Mouse (Mus musculus): ENCODE data around the gene Alg11.

Alg11 gene

DNA sequence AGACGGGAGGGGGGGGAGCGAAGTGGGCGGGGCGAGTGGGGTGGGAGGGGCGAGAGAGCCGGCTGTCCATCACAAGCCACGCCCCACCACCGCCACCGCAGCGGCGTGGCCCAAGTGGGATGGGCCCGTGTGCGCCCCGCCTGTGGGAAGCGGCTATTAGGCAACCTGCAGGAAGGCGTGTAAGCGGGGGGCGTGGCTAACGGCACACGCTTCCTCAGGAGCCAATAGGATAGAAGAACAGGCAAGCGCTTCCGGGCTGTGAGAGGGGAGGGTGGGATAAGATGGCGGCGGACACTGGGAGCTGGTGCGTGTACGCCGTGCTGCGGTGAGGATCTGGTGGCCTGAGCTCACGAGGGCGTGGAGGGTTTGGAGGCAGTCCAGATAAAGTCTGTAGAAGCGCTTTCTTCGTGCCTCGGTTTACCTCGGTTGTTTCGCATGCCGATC lies at the start of gene Alg11:
Gene Alg11, plus strand, starts transcription at position 276 of the 444 bp plus-strand sequence.
- peak; percentile 99 for DNase-seq (ENCODE audit: low read depth, low spot score)

DNA sequence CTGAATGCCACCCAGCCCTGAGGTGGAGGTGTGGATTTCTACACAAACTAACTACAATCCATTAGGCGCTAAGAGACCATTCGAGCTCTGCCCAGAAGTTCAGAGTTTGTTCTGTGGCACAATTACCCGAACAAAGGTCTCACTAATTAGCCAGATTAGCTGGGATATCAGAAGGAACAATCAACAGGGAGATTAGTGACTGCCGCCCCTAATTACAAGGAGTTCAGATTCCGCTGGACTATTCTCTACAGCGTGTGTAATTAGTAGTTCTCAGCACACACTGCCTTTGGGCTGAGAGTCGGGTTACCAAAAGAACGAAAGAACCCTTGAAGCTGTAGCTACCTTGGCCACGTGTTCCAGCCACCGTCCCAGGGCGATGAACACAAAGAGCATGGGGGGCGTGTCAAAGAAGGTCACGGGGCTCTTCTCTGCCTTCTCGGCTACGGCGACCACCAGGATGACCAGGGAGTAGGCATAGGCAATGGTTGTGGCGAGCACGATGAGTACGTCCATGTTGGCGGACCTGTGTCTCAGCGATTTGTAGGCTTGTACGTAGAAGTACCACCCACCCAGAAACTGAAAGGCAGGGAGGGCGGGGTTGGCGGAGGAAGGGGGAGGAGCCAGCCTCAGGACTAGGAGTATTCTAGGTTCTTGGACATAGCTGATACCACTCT lies 47.4 kb upstream of the Alg11 start:
- no peak for DNase-seq (ENCODE audit: low read depth, low spot score)

GRCm38 (mm10) chr8:22017731-22018130 lies 42.8 kb upstream of the Alg11 start:
- no peak for DNase-seq (ENCODE audit: low read depth, low spot score)

- DNase-seq (ENCODE audit: low read depth, low spot score): no peak
Measured at GRCm38 (mm10) chr8:22019498-22019897, 41.0 kb upstream of the Alg11 start.

DNA sequence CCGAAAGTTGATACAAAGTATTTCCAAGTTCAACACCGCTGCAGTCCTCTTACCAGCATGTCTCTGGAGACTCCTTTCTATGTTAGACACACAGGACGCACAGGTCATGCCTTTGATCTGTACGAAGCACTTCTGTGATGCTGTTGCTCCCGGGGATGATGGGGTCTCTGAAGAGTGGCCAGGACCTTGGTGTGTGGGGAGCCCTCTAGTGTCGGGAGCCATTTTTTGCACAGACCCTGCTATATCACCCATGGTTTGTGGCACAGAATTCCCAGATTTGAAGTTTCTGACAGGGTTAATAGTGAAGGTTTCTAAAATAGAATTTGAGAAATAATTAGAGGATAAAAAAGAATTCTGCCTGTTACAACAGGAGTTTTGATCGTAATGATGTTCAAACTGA lies 38.3 kb upstream of the Alg11 start:
- no peak for DNase-seq (ENCODE audit: low read depth, low spot score)

DNA sequence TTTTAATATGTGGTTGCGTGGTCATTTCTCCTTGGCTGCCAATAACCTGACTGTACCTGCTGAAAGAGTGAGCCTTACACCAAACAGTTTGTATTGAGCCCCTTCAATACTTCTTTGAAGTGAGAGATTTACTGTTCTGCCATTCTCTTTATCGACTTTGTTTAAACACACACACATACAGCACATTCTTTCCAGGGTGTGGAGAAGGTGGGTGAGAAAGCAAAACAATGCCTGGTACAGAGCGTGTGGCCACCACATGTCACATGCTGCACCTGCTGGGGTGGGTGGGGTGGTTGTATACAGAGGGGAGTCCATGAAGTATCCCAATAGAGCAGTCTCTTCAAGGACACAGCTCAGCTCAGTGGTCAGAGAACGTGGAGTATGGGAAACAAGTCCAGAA lies 35.3 kb upstream of the Alg11 start:
- no peak for DNase-seq (ENCODE audit: low read depth, low spot score)

DNA sequence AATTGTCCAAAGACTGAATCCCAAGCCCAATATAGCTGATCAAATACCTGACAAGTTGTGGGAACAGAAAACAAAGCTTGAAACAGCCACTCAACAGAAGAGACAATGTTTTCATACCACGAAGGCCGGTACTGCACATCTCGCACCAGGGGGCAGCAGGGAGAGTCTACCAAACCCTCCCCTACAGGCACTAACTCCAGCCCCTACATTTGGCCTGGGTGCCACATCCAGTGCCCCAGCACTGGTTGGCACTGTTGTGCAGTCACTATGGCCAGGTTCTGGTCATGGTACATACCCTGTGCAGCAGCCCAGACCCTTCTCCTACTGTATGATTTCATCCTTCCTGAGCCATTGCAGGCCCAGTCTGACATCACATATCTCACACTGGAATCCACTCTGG lies 31.5 kb upstream of the Alg11 start:
- no peak for DNase-seq (ENCODE audit: low read depth, low spot score)

DNA sequence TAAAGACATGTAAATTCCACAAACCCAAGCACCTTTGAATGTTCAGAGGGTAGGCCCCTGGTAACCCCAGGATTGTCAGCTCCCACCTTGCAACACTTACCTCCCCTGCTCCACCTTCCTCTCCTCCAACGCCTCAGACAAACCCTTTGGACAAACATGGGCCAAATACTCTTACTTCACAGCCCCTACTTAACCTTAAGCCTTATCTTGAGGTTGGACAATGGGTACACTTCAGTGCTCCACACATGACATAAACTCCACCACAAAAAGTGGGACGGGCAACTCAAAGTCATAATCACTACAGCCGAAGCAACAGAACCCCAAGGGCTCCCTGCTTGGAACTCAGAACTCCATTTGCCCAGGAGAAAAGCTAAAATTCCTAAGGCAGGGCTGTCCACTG lies 29.5 kb upstream of the Alg11 start:
- DNase-seq (ENCODE audit: low read depth, low spot score): no peak

- DNase-seq (ENCODE audit: low read depth, low spot score): no peak
Measured at GRCm38 (mm10) chr8:22036137-22036536, 24.4 kb upstream of the Alg11 start.

DNA sequence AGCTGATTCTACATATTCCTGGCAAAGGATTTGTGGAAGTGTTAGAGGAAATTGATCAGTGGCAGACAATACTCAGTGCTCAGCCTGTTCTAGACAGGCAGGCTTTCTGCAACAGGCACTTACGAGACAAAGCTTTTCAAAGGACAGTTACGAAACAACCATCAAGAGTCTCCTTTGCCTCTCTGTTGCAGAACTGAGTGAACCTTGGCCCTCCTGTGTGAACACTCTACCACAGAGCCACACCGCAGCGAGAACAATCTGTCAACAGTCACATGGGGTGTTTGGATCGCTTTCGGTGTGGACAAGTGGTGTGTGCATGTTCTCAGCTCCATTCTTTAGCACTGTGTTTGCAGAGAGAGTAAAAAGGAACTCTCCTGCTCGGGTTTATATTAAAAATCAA lies 23.5 kb upstream of the Alg11 start:
- DNase-seq (ENCODE audit: low read depth, low spot score): no peak

- no peak for DNase-seq (ENCODE audit: low read depth, low spot score)
Measured at GRCm38 (mm10) chr8:22039468-22040152, 20.9 kb upstream of the Alg11 start.

DNA sequence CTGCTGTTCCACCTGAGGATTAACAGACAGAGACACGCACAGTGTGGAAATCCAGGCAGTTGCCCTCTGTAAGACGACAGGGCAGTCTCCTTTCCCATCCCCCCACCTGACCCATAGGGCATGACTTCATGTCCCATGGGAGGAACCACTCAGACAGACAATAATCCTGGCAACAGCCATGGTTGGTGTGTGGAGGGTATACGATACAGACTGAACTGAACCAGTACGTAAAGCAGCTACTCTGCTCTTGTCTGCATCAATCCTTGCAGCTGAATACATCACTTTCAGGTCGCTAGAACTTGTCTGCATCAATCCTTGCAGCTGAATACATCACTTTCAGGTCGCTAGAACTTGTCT lies 20.4 kb upstream of the Alg11 start:
- peak; percentile 10 for DNase-seq (ENCODE audit: low read depth, low spot score)

- no peak for DNase-seq (ENCODE audit: low read depth, low spot score)
Measured at GRCm38 (mm10) chr8:22042515-22042914, 18.0 kb upstream of the Alg11 start.

DNA sequence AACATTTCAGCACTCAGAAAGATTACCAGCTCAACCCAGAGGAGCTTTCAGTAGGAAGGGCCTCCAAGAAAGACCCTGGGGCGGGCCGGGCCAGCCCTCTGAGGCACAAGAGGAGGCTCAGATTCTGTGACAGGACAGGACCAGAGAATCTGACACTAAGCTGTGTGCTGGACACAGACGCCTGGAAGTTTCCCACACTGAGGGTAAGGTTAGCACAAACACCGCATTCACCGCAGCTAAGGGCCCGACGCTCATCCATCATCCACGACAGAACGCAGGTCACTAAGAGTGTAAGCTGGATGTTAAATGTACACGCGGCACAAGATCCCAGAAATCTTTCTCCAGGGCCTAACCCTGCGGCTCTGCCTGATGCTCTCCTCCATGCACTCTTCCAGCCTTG lies 16.8 kb upstream of the Alg11 start:
- DNase-seq (ENCODE audit: low read depth, low spot score): peak; percentile 38

GRCm38 (mm10) chr8:22047699-22048464 lies 12.6 kb upstream of the Alg11 start:
- peak; percentile 60 for DNase-seq (ENCODE audit: low read depth, low spot score)

- no peak for DNase-seq (ENCODE audit: low read depth, low spot score)
Measured at GRCm38 (mm10) chr8:22054674-22055491, 5.6 kb upstream of the Alg11 start.

DNA sequence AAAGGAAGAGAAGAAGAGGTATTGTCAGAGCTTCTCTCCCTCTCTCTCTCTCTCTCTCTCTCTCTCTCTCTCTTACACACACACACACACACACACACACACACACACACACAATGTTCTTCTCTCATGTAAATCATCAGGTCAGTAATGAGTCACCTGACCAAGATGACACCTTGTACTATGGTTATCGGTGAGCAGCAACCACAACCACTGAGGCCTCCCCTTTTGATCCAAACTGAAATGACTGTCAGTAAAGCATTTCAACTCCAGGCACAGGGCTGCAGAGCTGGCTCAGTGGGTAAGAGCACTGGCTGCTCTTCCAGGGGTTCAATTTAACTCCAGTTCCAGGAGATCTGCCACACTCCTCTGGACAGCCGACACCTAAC lies 5.0 kb upstream of the Alg11 start:
- DNase-seq (ENCODE audit: low read depth, low spot score): no peak

DNA sequence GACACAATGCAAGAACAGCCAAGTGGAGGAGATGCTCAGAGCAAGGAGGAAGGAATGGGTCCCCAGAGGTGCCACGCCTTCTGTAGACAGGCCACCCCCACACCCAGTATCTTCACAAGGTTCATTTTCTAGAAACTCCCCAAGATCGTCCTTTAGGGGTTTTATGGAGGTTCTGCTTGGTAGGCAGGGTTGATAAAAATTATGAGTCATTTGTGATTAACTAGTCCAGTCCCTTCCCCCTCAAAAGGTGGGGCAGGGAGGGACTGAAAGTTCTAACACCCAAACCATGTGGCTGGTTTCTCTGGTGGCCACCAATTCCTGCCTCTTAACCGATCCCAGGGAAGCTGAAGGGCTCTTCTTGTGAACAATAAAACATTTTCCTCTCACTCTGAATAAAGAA lies 3.7 kb upstream of the Alg11 start:
- no peak for DNase-seq (ENCODE audit: low read depth, low spot score)

DNA sequence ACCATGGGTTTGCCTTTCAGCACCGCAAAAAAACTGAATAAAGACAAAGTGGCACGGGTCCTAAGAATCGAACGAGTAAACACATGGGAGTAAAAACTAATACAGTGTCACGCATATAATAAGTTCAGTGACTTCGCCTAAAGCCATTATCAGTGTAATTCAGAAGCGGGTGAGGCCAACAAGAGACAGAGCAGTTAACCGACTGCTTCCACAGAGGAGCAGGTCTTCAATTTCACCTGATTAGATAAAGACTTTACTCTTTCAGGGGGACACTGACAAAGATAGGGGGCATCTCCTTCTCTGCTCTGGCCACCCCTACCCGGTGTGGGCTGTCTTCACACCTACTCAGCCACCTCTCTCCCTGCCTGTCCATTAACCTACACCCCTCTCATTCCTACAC lies 2.2 kb upstream of the Alg11 start:
- DNase-seq (ENCODE audit: low read depth, low spot score): no peak

DNA sequence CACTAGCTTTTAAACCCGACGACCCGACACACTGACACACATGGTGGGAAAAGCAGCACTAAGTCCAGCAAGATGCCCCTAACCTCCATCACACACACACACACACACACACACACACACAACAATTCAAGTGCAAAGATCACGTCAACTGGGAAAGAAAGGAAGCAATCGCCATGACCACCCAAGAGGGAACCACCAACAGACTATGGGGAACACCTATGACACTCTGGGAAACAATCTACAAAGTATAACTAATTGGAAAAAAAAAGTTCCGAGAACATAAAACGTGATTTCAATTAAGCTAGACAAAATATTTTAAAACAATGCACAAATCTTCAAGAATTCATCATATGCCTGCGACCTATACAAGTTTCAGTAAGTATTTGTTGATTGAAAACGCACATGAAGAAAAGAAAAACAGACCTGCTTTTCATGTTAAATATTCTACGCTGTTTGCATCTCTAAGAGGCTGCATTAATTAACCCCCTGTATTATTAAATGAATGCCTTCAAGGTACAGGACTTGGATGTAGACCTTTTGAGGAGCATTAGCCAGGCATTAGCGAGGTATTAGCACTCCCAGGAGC lies 1.3 kb upstream of the Alg11 start:
- no peak for DNase-seq (ENCODE audit: low read depth, low spot score)

- no peak for DNase-seq (ENCODE audit: low read depth, low spot score)
Measured at GRCm38 (mm10) chr8:22059821-22060445, 588 bp upstream of the Alg11 start, which contains the start of gene Atp7b. TSS of gene Atp7b (minus strand) at chr8:22060305.

Data from mesoderm, embryonic 11.5 days (tissue).